Mouse (Mus musculus) E14TG2a.4 (cell line): ENCODE measurements around the gene Kirrel.
"Not testable (repeated sequence)": the region's sequence is repeated elsewhere in the genome, so short reads cannot be mapped to it uniquely, and the experiment has no call there.

Experiments
- CTCF ChIP-seq: conservative IDR thresholded peaks from 2 replicates; pipeline ENCODE4 v1.5.1; 2014; ENCODE audit warnings: low read length
- POU5F1 ChIP-seq: IDR thresholded peaks from 2 replicates; pipeline ENCODE4 v1.6.1; 2014; ENCODE audit warnings: low read length, borderline replicate concordance

DNA sequence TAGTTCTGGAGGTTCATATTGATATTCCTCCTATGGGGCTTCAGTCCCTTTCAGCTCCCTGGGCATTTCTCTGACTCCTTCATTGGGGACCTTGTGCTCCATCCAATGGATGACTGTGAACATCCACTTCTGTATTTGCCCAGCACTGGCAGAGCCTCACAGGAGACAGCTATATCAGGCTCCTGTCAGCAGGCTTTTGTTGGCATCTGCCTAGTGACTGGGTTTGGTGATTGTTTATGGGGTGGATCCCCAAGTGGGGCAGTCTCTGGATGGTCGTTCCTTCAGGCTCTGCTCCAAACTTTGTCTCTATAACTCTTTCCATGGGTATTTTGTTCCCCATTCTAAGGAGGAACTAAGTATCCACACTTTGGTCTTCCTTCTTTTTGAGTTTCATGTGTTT lies 60.7 kb downstream of the Kirrel start:
- not testable (repeated sequence) for TF ChIP-seq CTCF, POU5F1
